Mouse (Mus musculus): ENCODE results near the gene Enox2. TPM values are rescaled to one million over a fixed set of nuclear protein-coding genes. Genes with fewer than 3 reads are reported as not detected.

Gene Enox2
- polyA plus RNA-seq, 1 experiment from 2014 or later: 7.4 TPM

DNA sequence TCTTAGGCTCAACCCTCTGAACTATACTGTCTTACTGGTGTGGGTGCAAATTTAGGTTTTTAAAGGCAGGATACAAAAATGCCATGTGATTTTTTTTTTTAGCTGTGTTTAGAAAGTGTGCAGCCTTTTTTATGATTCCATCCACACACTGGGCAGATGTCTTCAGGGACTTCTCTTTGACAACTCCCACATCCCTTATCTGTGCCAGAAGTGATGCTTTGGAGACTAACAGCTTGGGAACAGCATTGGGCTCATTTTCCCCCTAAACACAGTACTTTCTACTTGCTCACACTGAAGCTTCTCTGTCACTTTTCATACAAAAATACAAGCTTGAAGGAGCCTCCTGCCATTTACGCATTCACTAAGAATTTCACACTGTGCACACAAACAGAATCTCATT lies 282.4 kb downstream of the Enox2 start:
- Histone ChIP-seq H3K4me3 (ENCODE audit: low read depth, low read length) (no peak overlapping the region), H3K4me1 (ENCODE audit: insufficient read depth) (no peaks in the 10 kb centered on the region), H3K36me3 (ENCODE audit: insufficient read depth) (no peaks in the 10 kb centered on the region), H3K4me2 (no peak overlapping the region), H3K27ac (ENCODE audit: low read depth) (no peak overlapping the region), H3K9ac (no peak overlapping the region), H3K9me3 (ENCODE audit: low read depth, low read length) (no peaks in the 10 kb centered on the region), H3K27me3 (ENCODE audit: insufficient read depth, low read length) (no peaks in the 10 kb centered on the region)
- no peak for TF ChIP-seq CTCF (IDR thresholded peaks at IDR 0.05; ENCODE audit: low read depth)
- DNase-seq (no peak), ATAC-seq (ENCODE audit: insufficient read depth) (no peak)
- WGBS: 86% methylated on average over 1 of the region's 1 CpGs

DNA sequence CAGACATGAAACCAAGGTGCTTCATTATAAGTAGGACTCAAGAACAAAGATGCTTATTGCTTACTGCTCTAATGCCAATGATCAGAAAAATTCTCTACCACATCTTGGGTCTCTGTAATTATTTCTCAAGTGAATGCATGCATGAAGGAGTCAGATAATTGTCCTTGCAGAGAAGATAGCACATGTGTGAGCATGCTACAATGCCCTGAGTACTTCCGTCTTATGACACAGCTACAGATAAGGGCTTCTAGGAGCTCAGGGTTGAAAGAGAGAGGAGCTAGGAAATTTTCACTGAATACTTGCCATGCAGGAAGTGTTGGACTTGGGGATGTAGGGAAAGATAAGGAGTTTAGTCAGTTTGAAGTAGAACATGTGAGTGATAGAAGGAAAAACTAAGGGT lies 285.2 kb downstream of the Enox2 start:
- WGBS: 87% methylated on average over 1 of the region's 1 CpGs
- H3K36me3 ChIP-seq (ENCODE audit: insufficient read depth): no peaks in the 10 kb centered on the region
- DNase-seq (no peak), ATAC-seq (ENCODE audit: insufficient read depth) (no peak)
- no peak overlapping the region for H3K9ac ChIP-seq
- TF ChIP-seq CTCF (IDR thresholded peaks at IDR 0.05; ENCODE audit: low read depth): no peak
- H3K4me2 ChIP-seq: no peak overlapping the region
- H3K4me3 ChIP-seq (ENCODE audit: low read depth, low read length): no peak overlapping the region
- no peaks in the 10 kb centered on the region for H3K27me3 ChIP-seq (ENCODE audit: insufficient read depth, low read length)
- H3K27ac ChIP-seq (ENCODE audit: low read depth): no peak overlapping the region
- H3K9me3 ChIP-seq (ENCODE audit: low read depth, low read length): no peaks in the 10 kb centered on the region
- no peaks in the 10 kb centered on the region for H3K4me1 ChIP-seq (ENCODE audit: insufficient read depth)

DNA sequence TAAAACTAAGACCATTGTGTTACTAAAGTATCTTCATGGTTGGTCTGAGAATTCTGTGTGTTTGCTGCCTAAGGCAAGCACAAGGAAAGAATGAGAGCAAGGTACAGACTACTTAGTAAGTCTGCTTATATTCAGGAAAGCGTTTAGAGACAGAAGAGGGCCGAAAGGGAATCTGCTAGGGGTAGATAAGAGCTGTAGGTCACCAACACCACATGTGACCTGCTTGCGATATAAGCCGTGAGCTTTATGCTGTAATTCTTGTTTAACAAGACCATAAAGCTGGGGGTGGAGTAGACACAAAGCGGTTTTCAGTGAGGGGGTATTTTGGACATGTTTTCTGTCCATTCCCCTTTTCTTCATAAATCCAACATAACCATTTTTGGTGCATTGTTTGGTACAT lies 302.4 kb downstream of the Enox2 start:
- DNase-seq (no peak), ATAC-seq (ENCODE audit: insufficient read depth) (no peak)
- Histone ChIP-seq H3K4me3 (ENCODE audit: low read depth, low read length) (no peak overlapping the region), H3K36me3 (ENCODE audit: insufficient read depth) (no peaks in the 10 kb centered on the region), H3K4me1 (ENCODE audit: insufficient read depth) (no peaks in the 10 kb centered on the region), H3K9ac (no peak overlapping the region), H3K27me3 (ENCODE audit: insufficient read depth, low read length) (no peaks in the 10 kb centered on the region), H3K4me2 (no peak overlapping the region), H3K27ac (ENCODE audit: low read depth) (no peak overlapping the region), H3K9me3 (ENCODE audit: low read depth, low read length) (no peaks in the 10 kb centered on the region)
- 73% methylated on average over 5 of the region's 5 CpGs for WGBS
- TF ChIP-seq CTCF (IDR thresholded peaks at IDR 0.05; ENCODE audit: low read depth): no peak

DNA sequence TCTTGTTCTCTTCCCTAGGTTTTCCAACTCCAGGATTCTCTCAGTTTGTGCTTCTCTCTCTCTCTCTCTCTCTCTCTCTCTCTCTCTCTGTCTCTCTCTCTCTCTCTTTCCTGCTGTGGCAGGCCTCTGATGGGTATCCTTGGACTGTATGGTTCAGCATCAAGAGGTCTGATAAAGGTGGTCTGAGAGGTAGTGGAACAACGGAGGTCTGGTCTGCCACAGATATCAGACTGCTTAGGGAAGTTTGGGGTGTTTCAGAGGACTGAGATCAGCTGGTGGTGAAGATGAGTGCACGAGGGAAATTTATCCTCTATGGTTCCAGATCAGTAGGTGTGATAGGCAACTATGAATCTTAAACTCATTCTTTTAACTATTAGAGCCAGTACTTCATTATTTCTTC lies 303.6 kb downstream of the Enox2 start:
- Histone ChIP-seq H3K36me3 (ENCODE audit: insufficient read depth) (no peaks in the 10 kb centered on the region), H3K4me1 (ENCODE audit: insufficient read depth) (no peaks in the 10 kb centered on the region), H3K9ac (no peak overlapping the region), H3K9me3 (ENCODE audit: low read depth, low read length) (no peaks in the 10 kb centered on the region), H3K27me3 (ENCODE audit: insufficient read depth, low read length) (no peaks in the 10 kb centered on the region), H3K4me3 (ENCODE audit: low read depth, low read length) (no peak overlapping the region), H3K27ac (ENCODE audit: low read depth) (no peak overlapping the region), H3K4me2 (no peak overlapping the region)
- 65% methylated on average over 2 of the region's 2 CpGs for WGBS
- ATAC-seq (ENCODE audit: insufficient read depth) (no peak), DNase-seq (no peak)
- TF ChIP-seq CTCF (IDR thresholded peaks at IDR 0.05; ENCODE audit: low read depth): no peak

Other genes with a start within 250 kb of the Enox2 start
- gene Arhgap36, start 175.7 kb upstream of the Enox2 start, polyA plus RNA-seq (2014; fragmentation: Nextera tagmentation; extraction: Ambion mirVana): 0.16 and 0.18 TPM in 2 replicates

Data from lung, embryonic 14.5 days (tissue).